Mouse (Mus musculus) stomach, embryonic 16.5 days (tissue): ENCODE measurements at regions not wholly inside any gene's neighbourhood (a gene's known extent, or its start where the extent isn't known, plus 50 kb on each side); places are given as distances from the start of the nearest gene placed in this dataset.

ENCODE experiments used
- ATAC-seq: fragments of 200-750 bp; cut with Nextera tagmentation; 2 replicates; pipeline ENCODE4 v1.8.0; 2017; ENCODE audit warnings: moderate number of reproducible peaks, moderate TSS enrichment; ENCODE audit not compliant: insufficient read depth, low FRiP score
- H3K27ac ChIP-seq: fragments of 300-500 bp; sonication (generic); 2 replicates; pipeline ENCODE4 v1.5.1; 2014; ENCODE audit warnings: low read length
- H3K27me3 ChIP-seq: fragments of 300-500 bp; sonication (generic); 2 replicates; pipeline ENCODE4 v1.6.1; 2014; ENCODE audit warnings: low read length, control low read depth, mixed read lengths; ENCODE audit not compliant: control insufficient read depth, insufficient read depth
- H3K36me3 ChIP-seq: fragments of 300-500 bp; sonication (generic); 2 replicates; pipeline ENCODE4 v1.6.1; 2014; ENCODE audit warnings: low read length; ENCODE audit not compliant: control insufficient read depth, insufficient read depth
- H3K4me1 ChIP-seq: fragments of 300-500 bp; sonication (generic); 2 replicates; pipeline ENCODE4 v1.6.1; 2014; ENCODE audit warnings: low read length, control low read depth, mixed read lengths; ENCODE audit not compliant: control insufficient read depth, insufficient read depth
- H3K4me2 ChIP-seq: fragments of 300-500 bp; sonication (generic); 2 replicates; pipeline ENCODE4 v1.6.1; 2014; ENCODE audit warnings: low read depth, low read length, mixed read lengths
- H3K4me3 ChIP-seq: fragments of 300-500 bp; sonication (generic); replicated peaks from 2 replicates; pipeline ENCODE4 v1.5.1; 2014; ENCODE audit warnings: mild to moderate bottlenecking, low read length
- H3K9ac ChIP-seq: fragments of 300-500 bp; sonication (generic); 2 replicates; pipeline ENCODE4 v1.6.1; 2014; ENCODE audit warnings: low read length
- H3K9me3 ChIP-seq: fragments of 300-500 bp; sonication (generic); replicated peaks from 2 replicates; pipeline ENCODE4 v1.6.1; 2016; ENCODE audit warnings: low read length, control low read depth; ENCODE audit not compliant: control insufficient read depth
- WGBS: fragments of 180-500 bp; shearing (Covaris S2); extraction: QIAGEN DNeasy Blood & Tissue Kit; methylation state at CpG from one replicate; pipeline ENCODE4 v1.1.7; 2014; 5-methylcytosine and 5-hydroxymethylcytosine counted together

GRCm38 (mm10) chr15:40561661-40562060 is 427.5 kb downstream of the 9330182O14Rik start:
- no peaks in the 10 kb centered on the region for H3K36me3 ChIP-seq
- no peaks in the 10 kb centered on the region for H3K9me3 ChIP-seq
- no peak overlapping the region for H3K27ac ChIP-seq
- no peak overlapping the region for H3K9ac ChIP-seq
- 89% methylated on average over 2 of the region's 2 CpGs for WGBS
- H3K4me2 ChIP-seq, result no peak overlapping the region
- no peaks in the 10 kb centered on the region for H3K27me3 ChIP-seq
- no peaks in the 10 kb centered on the region for H3K4me1 ChIP-seq
- no peak overlapping the region for H3K4me3 ChIP-seq
- no peak for ATAC-seq

- H3K4me3 ChIP-seq, result no peak overlapping the region
- H3K36me3 ChIP-seq, result no peaks in the 10 kb centered on the region
- no peak for ATAC-seq
- H3K4me2 ChIP-seq, result no peak overlapping the region
- 60% methylated on average over 5 of the region's 5 CpGs for WGBS
- H3K4me1 ChIP-seq, result no peaks in the 10 kb centered on the region
- H3K27me3 ChIP-seq, result no peaks in the 10 kb centered on the region
- no peak overlapping the region for H3K27ac ChIP-seq
- no peak overlapping the region for H3K9ac ChIP-seq
- H3K9me3 ChIP-seq, result no peaks in the 10 kb centered on the region
Measured at GRCm38 (mm10) chr15:40565716-40566115, 431.6 kb downstream of the 9330182O14Rik start.

DNA sequence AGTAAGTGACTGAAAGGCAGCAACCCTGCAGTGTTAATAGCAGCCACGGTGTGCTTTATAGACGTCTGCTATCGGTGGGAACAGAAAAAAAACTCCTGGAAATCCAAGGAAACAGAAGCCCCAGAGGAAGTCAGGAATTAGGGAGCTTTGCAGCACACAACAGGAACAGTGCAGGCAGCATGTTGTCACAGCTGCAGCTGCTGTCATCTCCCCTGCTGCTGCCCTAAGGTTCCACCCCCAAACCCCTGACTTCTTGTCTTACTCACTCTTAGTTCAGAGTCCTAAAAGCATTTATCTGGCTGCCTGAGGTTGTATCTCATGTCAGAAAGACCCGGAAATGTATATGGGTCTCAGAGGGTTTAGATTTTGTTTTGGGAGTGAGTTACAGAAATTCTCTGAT is 432.3 kb downstream of the 9330182O14Rik start:
- WGBS, result 13% methylated on average over 4 of the region's 4 CpGs

DNA sequence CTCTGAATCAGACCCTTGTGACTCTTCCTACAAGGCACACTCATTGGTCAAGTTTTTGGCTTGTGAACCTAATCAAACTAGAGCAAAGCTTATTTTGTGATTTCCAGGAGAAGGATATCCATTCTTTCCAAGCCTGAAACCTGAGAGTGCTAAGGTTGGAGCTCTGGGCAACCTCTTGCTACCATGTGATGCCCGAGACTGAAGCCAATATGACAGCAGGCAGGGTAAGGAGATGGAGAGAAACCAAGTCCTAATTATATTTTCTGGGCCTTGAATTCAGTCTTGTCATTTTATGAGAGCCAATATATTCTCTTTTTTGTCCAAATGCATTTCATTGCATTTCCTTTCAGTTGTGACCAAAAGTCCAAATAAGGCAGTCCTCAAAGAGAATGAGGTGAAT is 434.5 kb downstream of the 9330182O14Rik start:
- Histone ChIP-seq H3K4me1 (no peaks in the 10 kb centered on the region), H3K27me3 (no peaks in the 10 kb centered on the region), H3K4me2 (no peak overlapping the region), H3K27ac (no peak overlapping the region), H3K9me3 (no peaks in the 10 kb centered on the region), H3K4me3 (no peak overlapping the region), H3K36me3 (no peaks in the 10 kb centered on the region), H3K9ac (no peak overlapping the region)
- ATAC-seq, result no peak
- WGBS, result 83% methylated on average over 1 of the region's 1 CpGs

More for the DNA sequence above, 432.3 kb downstream of the 9330182O14Rik start:
- H3K36me3 ChIP-seq, result no peaks in the 10 kb centered on the region
- H3K4me3 ChIP-seq, result no peak overlapping the region
- no peaks in the 10 kb centered on the region for H3K9me3 ChIP-seq
- no peak for ATAC-seq
- no peaks in the 10 kb centered on the region for H3K4me1 ChIP-seq
- H3K27me3 ChIP-seq, result no peaks in the 10 kb centered on the region
- no peak overlapping the region for H3K4me2 ChIP-seq
- no peak overlapping the region for H3K9ac ChIP-seq
- no peak overlapping the region for H3K27ac ChIP-seq
